Mouse (Mus musculus) ES-E14 (cell line): ENCODE data around the gene Lmod3.

Experiments
- CHD2 ChIP-seq: IDR thresholded peaks from 2 replicates; pipeline ENCODE4 v1.6.1; 2014; ENCODE audit warnings: mild to moderate bottlenecking, low read depth, low read length, inconsistent platforms
- HCFC1 ChIP-seq: IDR thresholded peaks from 2 replicates; pipeline ENCODE4 v1.6.1; 2012; ENCODE audit warnings: low read length, inconsistent platforms, borderline replicate concordance; ENCODE audit not compliant: insufficient read depth
- ZC3H11A ChIP-seq: IDR thresholded peaks from 2 replicates; pipeline ENCODE4 v1.6.1; 2012; ENCODE audit warnings: low read depth, mild to moderate bottlenecking, inconsistent platforms, low read length, borderline replicate concordance
- ZNF384 ChIP-seq: IDR thresholded peaks from 2 replicates; pipeline ENCODE4 v1.6.1; 2012; ENCODE audit warnings: low read depth, low read length, inconsistent platforms

DNA sequence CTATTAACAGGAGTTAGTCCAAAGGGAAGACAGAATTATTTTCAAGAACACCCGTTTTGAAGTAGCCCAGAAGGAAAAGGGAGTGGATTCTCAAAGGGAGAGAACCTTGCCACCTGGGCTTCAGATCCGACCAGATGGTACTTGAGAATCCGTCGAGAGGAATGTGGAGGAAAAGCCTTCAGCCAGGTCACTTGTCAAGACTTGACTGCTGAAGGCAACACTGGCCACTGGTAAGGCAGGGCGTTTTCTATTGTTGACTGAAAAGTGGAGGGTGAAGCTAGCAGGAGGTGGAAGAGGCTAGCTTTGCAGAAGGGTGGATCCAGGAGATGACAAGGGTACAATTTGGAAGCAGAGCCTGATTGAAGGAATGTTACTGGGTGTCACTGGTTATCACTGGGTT is 40.3 kb upstream of the Lmod3 start:
- TF ChIP-seq ZNF384 (no peak), HCFC1 (no peak), ZC3H11A (no peak), CHD2 (no peak)
